Mouse (Mus musculus): ENCODE results near the gene Lix1. TPM values are rescaled to one million over a fixed set of nuclear protein-coding genes. Genes with fewer than 3 reads are reported as not detected.
A peak's percentile ranks its signal among the peaks of the same experiment; 100 is the strongest.

Lix1 gene
- polyA plus RNA-seq, 1 experiment from 2014 or later, result 3.7 TPM

- Histone ChIP-seq H3K36me3 (ENCODE audit: control insufficient read depth, insufficient read depth) (no peaks in the 10 kb centered on the region), H3K27ac (ENCODE audit: low read length) (no peak overlapping the region), H3K4me1 (ENCODE audit: control insufficient read depth, insufficient read depth, low read length) (peaks cover 7% of the 10 kb centered on the region), H3K27me3 (ENCODE audit: control insufficient read depth, insufficient read depth, low read length) (no peaks in the 10 kb centered on the region), H3K9ac (ENCODE audit: low read length) (no peak overlapping the region), H3K9me3 (replicated peaks; ENCODE audit: control insufficient read depth, low read length) (no peaks in the 10 kb centered on the region), H3K4me3 (ENCODE audit: low read length) (no peak overlapping the region), H3K4me2 (ENCODE audit: low read depth, low read length) (no peak overlapping the region)
- ATAC-seq (replicated peaks; ENCODE audit: extremely low read depth, insufficient read depth, low FRiP score), result no peak
- WGBS, result 23% methylated on average over 1 of the region's 1 CpGs
Measured at GRCm38 (mm10) chr17:17498848-17499247, 96.4 kb downstream of the Lix1 start.

GRCm38 (mm10) chr17:17499278-17499677 is 96.8 kb downstream of the Lix1 start:
- peak overlapping the region; percentile 2; the same call in 1 of the 2 replicates for H3K27ac ChIP-seq (ENCODE audit: low read length)

GRCm38 (mm10) chr17:17506677-17507076 is 104.2 kb downstream of the Lix1 start:
- no peak overlapping the region for H3K4me2 ChIP-seq (ENCODE audit: low read depth, low read length)
- H3K27me3 ChIP-seq (ENCODE audit: control insufficient read depth, insufficient read depth, low read length), result no peaks in the 10 kb centered on the region
- no peak overlapping the region for H3K4me3 ChIP-seq (ENCODE audit: low read length)
- 84% methylated on average over 10 of the region's 10 CpGs for WGBS
- no peak overlapping the region for H3K27ac ChIP-seq (ENCODE audit: low read length)
- H3K9ac ChIP-seq (ENCODE audit: low read length), result no peak overlapping the region
- no peaks in the 10 kb centered on the region for H3K36me3 ChIP-seq (ENCODE audit: control insufficient read depth, insufficient read depth)
- H3K4me1 ChIP-seq (ENCODE audit: control insufficient read depth, insufficient read depth, low read length), result no peaks in the 10 kb centered on the region
- no peaks in the 10 kb centered on the region for H3K9me3 ChIP-seq (replicated peaks; ENCODE audit: control insufficient read depth, low read length)
- no peak for ATAC-seq (replicated peaks; ENCODE audit: extremely low read depth, insufficient read depth, low FRiP score)

More at GRCm38 (mm10) chr17:17499278-17499677, 96.8 kb downstream of the Lix1 start:
- no peak overlapping the region for H3K4me3 ChIP-seq (ENCODE audit: low read length)
- H3K4me2 ChIP-seq (ENCODE audit: low read depth, low read length), result peak overlapping the region; percentile 15
- H3K4me1 ChIP-seq (ENCODE audit: control insufficient read depth, insufficient read depth, low read length), result peaks cover 7% of the 10 kb centered on the region
- H3K9ac ChIP-seq (ENCODE audit: low read length), result no peak overlapping the region
- H3K27me3 ChIP-seq (ENCODE audit: control insufficient read depth, insufficient read depth, low read length), result no peaks in the 10 kb centered on the region
- WGBS, result 23% methylated on average over 3 of the region's 3 CpGs
- H3K9me3 ChIP-seq (replicated peaks; ENCODE audit: control insufficient read depth, low read length), result no peaks in the 10 kb centered on the region
- H3K36me3 ChIP-seq (ENCODE audit: control insufficient read depth, insufficient read depth), result no peaks in the 10 kb centered on the region
- no peak for ATAC-seq (replicated peaks; ENCODE audit: extremely low read depth, insufficient read depth, low FRiP score)

Other genes starting within 250 kb of the Lix1 start
- 19.3 and 23.5 TPM in 2 replicates for gene Riok2, start 28.4 kb upstream of the Lix1 start, polyA plus RNA-seq (2015; fragmentation: Nextera tagmentation; extraction: Ambion mirVana)
- 12.7 and 12.9 TPM in 2 replicates for gene Lnpep, start 222.4 kb downstream of the Lix1 start, polyA plus RNA-seq (2015; fragmentation: Nextera tagmentation; extraction: Ambion mirVana)